Mouse (Mus musculus): ENCODE measurements around the gene Fam13a. TPM values are rescaled to one million over a fixed set of nuclear protein-coding genes. Genes with fewer than 3 reads are reported as not detected.

The Fam13a gene
- polyA plus RNA-seq (2016; fragmentation: Nextera tagmentation; extraction: Ambion mirVana): 6.2 and 6.8 TPM in 2 replicates

DNA sequence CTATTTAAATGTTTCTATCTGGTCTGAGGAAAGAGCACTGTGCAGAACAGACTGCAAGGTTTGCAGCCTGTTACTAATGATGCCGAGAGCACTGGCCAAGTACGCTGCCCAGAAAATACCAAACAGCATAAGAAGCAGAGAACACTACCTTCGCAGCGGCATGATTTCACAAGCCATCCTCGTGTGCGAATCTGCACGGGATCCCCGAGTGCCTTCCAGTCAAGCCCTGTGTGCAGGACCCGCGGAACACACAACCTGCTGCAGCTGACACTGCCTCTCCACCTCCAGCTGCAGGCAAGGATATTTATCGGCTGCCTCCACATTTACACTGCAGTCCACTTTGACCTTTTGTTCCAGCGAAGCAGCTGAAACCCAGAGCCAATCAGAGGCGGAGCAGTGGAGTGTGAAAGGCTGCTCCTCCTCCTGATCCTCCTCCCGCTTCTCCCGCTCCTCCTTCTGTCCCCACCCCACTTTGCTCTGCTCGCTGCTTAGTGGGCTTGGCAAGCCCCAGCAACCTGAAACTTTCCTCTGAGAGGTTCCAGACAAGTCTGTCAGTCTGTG is at the start of gene Fam13a:
Gene Fam13a (minus strand): TSS at position 386 of the 561 bp plus-strand sequence.
- no peaks in the 10 kb centered on the region for H3K27me3 ChIP-seq
- ATAC-seq (ENCODE audit: low FRiP score): peak; percentile 98
- no peaks in the 10 kb centered on the region for H3K9me3 ChIP-seq (replicated peaks)
- WGBS: under 1% methylated on average over 16 of the region's 16 CpGs
- H3K36me3 ChIP-seq: no peaks in the 10 kb centered on the region
- H3K4me1 ChIP-seq: no peaks in the 10 kb centered on the region; the same call in 1 of the 2 replicates
- H3K4me2 ChIP-seq (replicated peaks): peak within 1 kb of the TSS; percentile 55
- H3K27ac ChIP-seq: peak within 1 kb of the TSS; percentile 67
- H3K4me3 ChIP-seq: peak within 1 kb of the TSS; percentile 49
- peak within 1 kb of the TSS; percentile 48 for H3K9ac ChIP-seq

DNA sequence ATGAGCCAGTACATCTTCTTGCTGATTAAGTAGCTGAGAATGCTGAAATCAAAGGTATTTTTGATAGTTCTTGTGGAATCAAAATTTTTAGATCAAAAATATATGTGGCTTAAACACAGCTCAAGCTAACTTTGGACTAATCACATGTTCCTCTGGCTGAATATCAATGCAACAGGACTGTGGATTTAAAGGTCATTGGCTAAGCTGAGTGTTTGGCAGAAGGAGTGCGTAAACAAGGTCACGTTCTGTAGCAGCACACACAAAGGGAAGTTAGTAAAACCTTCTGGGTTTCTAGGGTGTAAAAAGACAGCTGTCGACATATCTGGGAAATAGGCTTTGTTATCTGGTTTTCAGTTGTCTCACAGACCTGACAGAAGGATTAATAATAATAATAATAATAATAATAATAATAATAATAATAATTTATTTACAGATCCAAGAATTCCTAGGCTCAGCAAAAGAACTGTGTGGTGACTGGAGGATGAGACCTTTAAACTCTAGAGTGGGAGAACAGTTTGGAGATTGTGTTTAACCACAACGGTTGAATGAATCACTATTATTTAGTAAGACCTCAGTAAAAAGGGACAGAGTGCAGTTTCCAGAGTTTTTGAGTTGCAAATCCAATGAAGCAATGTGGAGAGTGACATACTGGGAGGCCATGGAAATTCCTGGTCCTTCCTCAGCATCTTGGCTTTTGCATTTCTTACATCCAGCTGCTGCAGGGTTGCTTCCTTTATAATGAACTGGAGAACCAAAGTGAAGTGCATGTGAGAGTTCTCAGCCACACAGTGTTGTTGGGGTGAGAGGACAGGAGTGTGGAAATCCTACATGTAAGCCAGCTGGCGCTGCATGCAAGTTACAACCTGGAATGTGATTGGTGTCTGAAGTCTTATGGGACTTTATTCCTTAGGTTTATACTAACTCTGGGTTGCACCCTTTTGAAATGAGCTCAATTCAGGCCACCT is 48.0 kb upstream of the Fam13a start:
- Histone ChIP-seq H3K4me1 (no peaks in the 10 kb centered on the region), H3K27me3 (no peaks in the 10 kb centered on the region)
- no peak for ATAC-seq (ENCODE audit: low FRiP score)

DNA sequence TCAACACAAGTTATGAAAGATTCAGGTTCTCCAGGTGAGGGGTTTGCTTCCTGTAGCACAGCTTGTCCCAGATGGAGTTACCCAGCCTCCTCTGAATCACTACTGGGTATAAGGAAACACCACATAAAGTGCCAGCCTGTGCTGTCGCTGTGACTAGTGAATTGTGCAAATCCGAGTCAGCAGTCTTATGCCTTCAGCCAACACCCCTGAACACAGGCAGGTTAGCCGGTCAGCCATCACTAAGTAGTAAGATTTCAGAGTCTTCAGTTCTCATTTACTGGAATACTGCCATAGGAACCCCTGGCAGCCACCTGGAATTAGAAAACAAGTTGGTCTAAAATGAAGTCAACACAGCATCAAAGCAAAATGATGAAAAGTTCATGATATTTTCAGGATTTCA is 47.3 kb upstream of the Fam13a start:
- no peak overlapping the region for H3K27ac ChIP-seq
- H3K4me2 ChIP-seq (replicated peaks): no peak overlapping the region
- ATAC-seq (ENCODE audit: low FRiP score): no peak
- H3K9me3 ChIP-seq (replicated peaks): peaks cover 11% of the 10 kb centered on the region; the same call in 1 of the 2 replicates
- WGBS: 86% methylated on average over 3 of the region's 3 CpGs
- no peaks in the 10 kb centered on the region for H3K4me1 ChIP-seq
- no peak overlapping the region for H3K4me3 ChIP-seq
- H3K9ac ChIP-seq: no peak overlapping the region
- H3K27me3 ChIP-seq: no peaks in the 10 kb centered on the region
- no peaks in the 10 kb centered on the region for H3K36me3 ChIP-seq

More for the DNA sequence above, 48.0 kb upstream of the Fam13a start:
- H3K4me3 ChIP-seq: no peak overlapping the region
- no peak overlapping the region for H3K4me2 ChIP-seq (replicated peaks)
- H3K9ac ChIP-seq: no peak overlapping the region
- 92% methylated on average over 5 of the region's 5 CpGs for WGBS
- H3K9me3 ChIP-seq (replicated peaks): peaks cover 11% of the 10 kb centered on the region; the same call in 1 of the 2 replicates
- no peak overlapping the region for H3K27ac ChIP-seq
- no peaks in the 10 kb centered on the region for H3K36me3 ChIP-seq

DNA sequence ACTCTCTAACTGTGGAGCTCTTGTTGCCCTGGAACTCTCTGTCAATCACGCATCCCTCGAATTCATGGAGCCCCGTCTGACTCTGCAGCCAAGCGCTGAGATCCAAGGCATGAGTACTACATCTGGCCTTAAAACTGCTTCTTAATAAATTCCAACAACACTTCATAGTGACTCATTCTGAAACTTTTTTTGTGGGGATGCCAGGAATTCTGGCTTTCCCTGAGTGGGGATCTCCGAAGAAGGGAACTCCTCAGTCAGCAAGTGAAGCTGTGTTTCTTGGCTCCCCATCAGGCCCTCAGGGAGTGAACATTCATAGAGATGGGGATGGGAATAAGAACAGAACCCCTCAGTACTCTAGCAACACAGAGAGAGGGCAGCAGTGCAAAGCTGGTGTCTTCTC is 43.8 kb upstream of the Fam13a start:
- H3K27me3 ChIP-seq: no peaks in the 10 kb centered on the region
- H3K27ac ChIP-seq: no peak overlapping the region
- no peak overlapping the region for H3K4me3 ChIP-seq
- H3K9me3 ChIP-seq (replicated peaks): no peaks in the 10 kb centered on the region
- no peaks in the 10 kb centered on the region for H3K4me1 ChIP-seq
- H3K4me2 ChIP-seq (replicated peaks): no peak overlapping the region
- 86% methylated on average over 5 of the region's 5 CpGs for WGBS
- no peak for ATAC-seq (ENCODE audit: low FRiP score)
- no peak overlapping the region for H3K9ac ChIP-seq
- no peaks in the 10 kb centered on the region for H3K36me3 ChIP-seq

GRCm38 (mm10) chr6:59064440-59064839 is 40.1 kb upstream of the Fam13a start:
- no peaks in the 10 kb centered on the region for H3K36me3 ChIP-seq
- no peak for ATAC-seq (ENCODE audit: low FRiP score)
- no peaks in the 10 kb centered on the region for H3K27me3 ChIP-seq
- no peak overlapping the region for H3K27ac ChIP-seq
- 81% methylated on average over 4 of the region's 4 CpGs for WGBS
- H3K4me1 ChIP-seq: no peaks in the 10 kb centered on the region
- no peaks in the 10 kb centered on the region for H3K9me3 ChIP-seq (replicated peaks)
- H3K4me3 ChIP-seq: no peak overlapping the region
- no peak overlapping the region for H3K9ac ChIP-seq
- H3K4me2 ChIP-seq (replicated peaks): no peak overlapping the region

GRCm38 (mm10) chr6:59053232-59053631 is 28.9 kb upstream of the Fam13a start:
- Histone ChIP-seq H3K27me3 (no peaks in the 10 kb centered on the region), H3K9me3 (replicated peaks) (no peaks in the 10 kb centered on the region), H3K36me3 (no peaks in the 10 kb centered on the region), H3K9ac (no peak overlapping the region), H3K4me1 (no peaks in the 10 kb centered on the region), H3K27ac (no peak overlapping the region), H3K4me3 (no peak overlapping the region), H3K4me2 (replicated peaks) (no peak overlapping the region)
- no peak for ATAC-seq (ENCODE audit: low FRiP score)
- 87% methylated on average over 2 of the region's 2 CpGs for WGBS

GRCm38 (mm10) chr6:59039719-59040118 is 15.4 kb upstream of the Fam13a start:
- Histone ChIP-seq H3K9me3 (replicated peaks) (no peaks in the 10 kb centered on the region), H3K9ac (no peak overlapping the region), H3K27me3 (no peaks in the 10 kb centered on the region), H3K4me1 (no peaks in the 10 kb centered on the region), H3K36me3 (no peaks in the 10 kb centered on the region), H3K4me2 (replicated peaks) (no peak overlapping the region), H3K4me3 (no peak overlapping the region), H3K27ac (no peak overlapping the region)
- no peak for ATAC-seq (ENCODE audit: low FRiP score)
- WGBS: 88% methylated on average over 1 of the region's 1 CpGs

GRCm38 (mm10) chr6:59032748-59033147 is 8.4 kb upstream of the Fam13a start:
- Histone ChIP-seq H3K4me2 (replicated peaks) (no peak overlapping the region), H3K36me3 (no peaks in the 10 kb centered on the region), H3K27ac (no peak overlapping the region), H3K4me1 (no peaks in the 10 kb centered on the region), H3K9ac (no peak overlapping the region), H3K9me3 (replicated peaks) (no peaks in the 10 kb centered on the region), H3K27me3 (no peaks in the 10 kb centered on the region), H3K4me3 (no peak overlapping the region)
- 79% methylated on average over 5 of the region's 5 CpGs for WGBS
- ATAC-seq (ENCODE audit: low FRiP score): no peak

DNA sequence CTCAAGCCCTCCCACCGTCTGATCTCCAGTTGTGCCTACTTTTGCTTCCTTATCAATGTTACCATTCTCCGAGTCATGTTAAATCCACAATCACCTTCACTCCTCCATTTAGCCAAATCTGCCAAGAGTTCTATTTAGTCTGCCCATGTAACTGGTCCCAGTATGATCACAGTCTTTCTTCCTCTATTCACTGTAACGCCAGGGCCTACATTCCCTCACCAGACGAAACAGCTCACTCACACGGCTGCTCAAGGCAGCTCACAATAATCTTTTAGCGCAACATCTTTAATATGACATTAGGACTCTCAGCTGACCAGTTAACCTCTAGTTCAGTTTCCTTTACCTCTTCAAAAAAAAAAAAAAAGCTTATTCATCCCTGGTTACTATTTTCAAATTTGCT is 7.2 kb upstream of the Fam13a start:
- Histone ChIP-seq H3K27ac (no peak overlapping the region), H3K9me3 (replicated peaks) (no peaks in the 10 kb centered on the region), H3K9ac (no peak overlapping the region), H3K4me3 (no peak overlapping the region), H3K4me1 (no peaks in the 10 kb centered on the region), H3K36me3 (no peaks in the 10 kb centered on the region), H3K27me3 (no peaks in the 10 kb centered on the region), H3K4me2 (replicated peaks) (no peak overlapping the region)
- 89% methylated on average over 6 of the region's 6 CpGs for WGBS
- no peak for ATAC-seq (ENCODE audit: low FRiP score)

GRCm38 (mm10) chr6:59030667-59031066 is 6.3 kb upstream of the Fam13a start:
- Histone ChIP-seq H3K9me3 (replicated peaks) (no peaks in the 10 kb centered on the region), H3K9ac (no peak overlapping the region), H3K27ac (no peak overlapping the region), H3K36me3 (no peaks in the 10 kb centered on the region), H3K27me3 (no peaks in the 10 kb centered on the region), H3K4me2 (replicated peaks) (no peak overlapping the region), H3K4me1 (no peaks in the 10 kb centered on the region), H3K4me3 (no peak overlapping the region)
- 93% methylated on average over 2 of the region's 2 CpGs for WGBS
- ATAC-seq (ENCODE audit: low FRiP score): no peak

- no peak overlapping the region for H3K4me2 ChIP-seq (replicated peaks)
- no peak overlapping the region for H3K9ac ChIP-seq
- H3K27ac ChIP-seq: no peak overlapping the region
- no peaks in the 10 kb centered on the region for H3K27me3 ChIP-seq
- H3K4me1 ChIP-seq: no peaks in the 10 kb centered on the region
- H3K9me3 ChIP-seq (replicated peaks): no peaks in the 10 kb centered on the region
- no peak for ATAC-seq (ENCODE audit: low FRiP score)
- no peak overlapping the region for H3K4me3 ChIP-seq
- H3K36me3 ChIP-seq: no peaks in the 10 kb centered on the region
Measured at GRCm38 (mm10) chr6:59030037-59030436, 5.7 kb upstream of the Fam13a start.

DNA sequence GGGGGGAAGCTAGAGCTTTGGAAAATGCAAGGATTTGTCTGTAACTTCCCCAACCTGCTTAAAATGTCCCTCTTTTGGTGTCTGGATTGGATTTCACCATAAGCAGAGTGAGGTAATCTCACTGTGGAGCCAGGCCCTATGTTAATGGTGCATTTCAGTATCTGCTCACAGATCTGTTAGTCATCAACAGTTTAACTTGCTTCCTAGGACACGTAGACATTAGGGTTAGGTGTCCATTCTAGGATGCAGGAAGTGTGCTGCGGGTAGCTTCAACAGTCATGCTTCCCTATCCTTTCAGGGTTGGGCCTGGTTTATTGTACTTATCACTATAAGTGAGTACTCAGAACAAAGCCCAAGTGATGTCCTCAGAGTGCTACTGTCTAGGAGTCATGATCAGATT is 4.5 kb upstream of the Fam13a start:
- no peak for ATAC-seq (ENCODE audit: low FRiP score)
- H3K4me3 ChIP-seq: no peak overlapping the region
- H3K4me1 ChIP-seq: no peaks in the 10 kb centered on the region
- no peak overlapping the region for H3K4me2 ChIP-seq (replicated peaks)
- H3K9ac ChIP-seq: no peak overlapping the region
- 86% methylated on average over 2 of the region's 2 CpGs for WGBS
- H3K27me3 ChIP-seq: no peaks in the 10 kb centered on the region
- H3K36me3 ChIP-seq: no peaks in the 10 kb centered on the region
- no peak overlapping the region for H3K27ac ChIP-seq
- H3K9me3 ChIP-seq (replicated peaks): no peaks in the 10 kb centered on the region
